Mouse (Mus musculus) forebrain, embryonic 11.5 days (tissue): ENCODE data around the gene Gphn. TPM values are rescaled to one million over a fixed set of nuclear protein-coding genes. Genes with fewer than 3 reads are reported as not detected.
A peak's percentile ranks its signal among the peaks of the same experiment; 100 is the strongest.

Source experiments
- ATAC-seq: fragments of 200-750 bp; cut with Nextera tagmentation; replicated peaks from 2 replicates; pipeline ENCODE4 v1.8.0; 2017; ENCODE audit warnings: moderate TSS enrichment; ENCODE audit not compliant: low FRiP score
- DNase-seq: peaks from one replicate; pipeline ENCODE4 v3.0.0-alpha.2; 2017; ENCODE audit warnings: low spot score
- H3K27ac ChIP-seq: fragments of 300-500 bp; sonication (generic); 2 replicates; pipeline ENCODE4 v1.5.1; 2014; ENCODE audit warnings: low read depth, low read length
- H3K27me3 ChIP-seq: fragments of 300-500 bp; sonication (generic); 2 replicates; pipeline ENCODE4 v1.6.1; 2014; ENCODE audit warnings: mild to moderate bottlenecking, low read length, mixed read lengths; ENCODE audit not compliant: control insufficient read depth, insufficient read depth
- H3K36me3 ChIP-seq: fragments of 300-500 bp; sonication (generic); 2 replicates; pipeline ENCODE4 v1.6.1; 2014; ENCODE audit warnings: mild to moderate bottlenecking, low read length, moderate library complexity, mixed read lengths; ENCODE audit not compliant: control insufficient read depth, insufficient read depth
- H3K4me1 ChIP-seq: fragments of 300-500 bp; sonication (generic); replicated peaks from 2 replicates; pipeline ENCODE4 v1.6.1; 2014; ENCODE audit warnings: low read length, mixed read lengths; ENCODE audit not compliant: control insufficient read depth, insufficient read depth
- H3K4me2 ChIP-seq: fragments of 300-500 bp; sonication (generic); 2 replicates; pipeline ENCODE4 v1.6.1; 2014; ENCODE audit warnings: low read depth, mild to moderate bottlenecking, low read length, moderate library complexity, mixed read lengths; ENCODE audit not compliant: severe bottlenecking
- H3K4me3 ChIP-seq: fragments of 300-500 bp; sonication (generic); 2 replicates; pipeline ENCODE4 v1.5.1; 2014; ENCODE audit warnings: low read depth, low read length
- H3K9ac ChIP-seq: fragments of 300-500 bp; sonication (generic); 2 replicates; pipeline ENCODE4 v1.6.1; 2014; ENCODE audit warnings: low read length
- H3K9me3 ChIP-seq: fragments of 300-500 bp; sonication (generic); 2 replicates; pipeline ENCODE4 v1.6.1; 2016; ENCODE audit warnings: low read length, mixed read lengths; ENCODE audit not compliant: control insufficient read depth
- WGBS: fragments of 180-500 bp; shearing (Covaris S2); extraction: QIAGEN DNeasy Blood & Tissue Kit; methylation state at CpG from one replicate; pipeline ENCODE4 v1.1.7; 2014; 5-methylcytosine and 5-hydroxymethylcytosine counted together
- polyA plus RNA-seq: library from polyadenylated mRNA; unstranded; fragments of >200 nt; fragmentation: Nextera tagmentation; extraction: Ambion mirVana; gene quantifications from 2 replicates; pipeline ENCODE4 v1.2.1, GENCODE M21; 2014

Gene Gphn
- polyA plus RNA-seq, 1 experiment from 2014 or later, result 19.5 TPM

- no peak for ATAC-seq
- no peak overlapping the region for H3K27ac ChIP-seq
- H3K9me3 ChIP-seq, result no peaks in the 10 kb centered on the region
- no peak overlapping the region for H3K4me2 ChIP-seq
- no peaks in the 10 kb centered on the region for H3K36me3 ChIP-seq
- no peak overlapping the region for H3K9ac ChIP-seq
- DNase-seq, result no peak
- H3K4me1 ChIP-seq, result no peaks in the 10 kb centered on the region
- whole genome bisulfite sequencing, result 80% methylated on average over 6 of the region's 6 CpGs
- no peaks in the 10 kb centered on the region for H3K27me3 ChIP-seq
- H3K4me3 ChIP-seq, result no peak overlapping the region
Measured at GRCm38 (mm10) chr12:78215490-78215889, 10.7 kb upstream of the Gphn start.

GRCm38 (mm10) chr12:78219191-78219825 is 6.9 kb upstream of the Gphn start:
- ATAC-seq, result no peak
- 93% methylated on average over 4 of the region's 4 CpGs for WGBS

DNA sequence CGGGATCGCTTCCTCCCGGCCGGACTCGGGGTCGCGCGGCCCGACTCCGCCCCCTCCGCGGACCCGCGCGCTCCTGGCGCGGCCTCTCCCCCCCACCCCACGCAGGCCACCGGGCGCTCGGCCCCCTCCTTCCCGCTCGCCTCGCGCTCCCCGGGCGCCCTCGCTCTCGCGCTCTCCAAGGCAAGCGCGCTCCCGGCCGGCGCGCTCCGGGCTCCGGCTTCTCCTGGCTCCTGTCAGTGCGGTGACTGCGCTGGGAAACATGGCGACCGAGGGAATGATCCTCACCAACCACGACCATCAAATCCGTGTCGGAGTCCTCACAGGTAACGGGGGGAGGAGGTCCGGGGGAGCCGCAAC is 318 bp downstream of the Gphn start:
- H3K4me2 ChIP-seq, result peak overlapping the region; percentile 75
- no peaks in the 10 kb centered on the region for H3K27me3 ChIP-seq
- WGBS, result under 1% methylated on average over 46 of the region's 48 CpGs
- H3K4me1 ChIP-seq, result no peaks in the 10 kb centered on the region; the same call in 1 of the 2 replicates
- no peaks in the 10 kb centered on the region for H3K9me3 ChIP-seq
- H3K27ac ChIP-seq, result peak overlapping the region; percentile 97
- DNase-seq (no peak), ATAC-seq (peak; percentile 89)
- H3K36me3 ChIP-seq, result no peaks in the 10 kb centered on the region
- peak overlapping the region; percentile 74 for H3K9ac ChIP-seq
- H3K4me3 ChIP-seq, result peak overlapping the region; percentile 63

More at GRCm38 (mm10) chr12:78219191-78219825, 6.9 kb upstream of the Gphn start:
- Histone ChIP-seq H3K4me1 (no peaks in the 10 kb centered on the region), H3K36me3 (no peaks in the 10 kb centered on the region), H3K27ac (no peak overlapping the region), H3K9me3 (no peaks in the 10 kb centered on the region), H3K4me3 (no peak overlapping the region), H3K9ac (no peak overlapping the region), H3K27me3 (no peaks in the 10 kb centered on the region), H3K4me2 (no peak overlapping the region)
- DNase-seq, result no peak

GRCm38 (mm10) chr12:78227021-78227932 is 1.1 kb downstream of the Gphn start:
- DNase-seq (peak; percentile 77), ATAC-seq (peak; percentile 53)
- Histone ChIP-seq H3K9ac (peak overlapping the region; percentile 74), H3K27ac (peak overlapping the region; percentile 97), H3K27me3 (no peaks in the 10 kb centered on the region), H3K9me3 (no peaks in the 10 kb centered on the region), H3K4me1 (no peaks in the 10 kb centered on the region; the same call in 1 of the 2 replicates), H3K4me2 (peak overlapping the region; percentile 75), H3K4me3 (peak overlapping the region; percentile 63), H3K36me3 (no peaks in the 10 kb centered on the region)
- WGBS, result under 1% methylated on average over 43 of the region's 57 CpGs

GRCm38 (mm10) chr12:78228139-78228538 is 2.0 kb downstream of the Gphn start:
- Histone ChIP-seq H3K9ac (no peak overlapping the region; the same call in 1 of the 2 replicates), H3K4me2 (peak overlapping the region; percentile 75; the same call in 1 of the 2 replicates), H3K4me3 (peak overlapping the region; percentile 63; the same call in 1 of the 2 replicates), H3K36me3 (no peaks in the 10 kb centered on the region), H3K27ac (no peak overlapping the region), H3K9me3 (no peaks in the 10 kb centered on the region), H3K4me1 (no peaks in the 10 kb centered on the region; the same call in 1 of the 2 replicates), H3K27me3 (no peaks in the 10 kb centered on the region)
- WGBS, result 41% methylated on average over 4 of the region's 4 CpGs
- ATAC-seq, result no peak
- DNase-seq, result no peak

DNA sequence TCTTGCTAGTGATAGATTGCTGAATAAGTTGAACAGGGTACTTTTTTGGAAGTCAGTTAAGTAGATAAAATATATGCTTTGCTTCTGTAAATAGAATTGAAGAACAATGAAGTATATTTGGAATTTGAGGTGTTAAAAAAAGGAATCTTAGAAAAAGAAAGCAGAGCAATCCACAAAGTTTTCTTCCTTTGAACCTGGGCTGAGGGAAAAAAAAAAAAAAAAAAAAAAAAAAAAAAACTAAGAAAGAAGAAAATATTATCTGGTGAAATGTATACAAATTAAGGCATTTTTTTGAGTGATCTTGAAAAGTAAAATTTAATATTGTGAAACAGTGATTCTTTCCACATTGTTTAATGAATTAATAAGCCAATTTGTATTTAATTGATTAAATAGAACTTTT is 6.4 kb downstream of the Gphn start:
- Histone ChIP-seq H3K27me3 (no peaks in the 10 kb centered on the region), H3K9ac (no peak overlapping the region)

GRCm38 (mm10) chr12:78248366-78248765 is 22.2 kb downstream of the Gphn start:
- H3K4me1 ChIP-seq, result no peaks in the 10 kb centered on the region
- H3K36me3 ChIP-seq, result no peaks in the 10 kb centered on the region
- H3K4me3 ChIP-seq, result no peak overlapping the region
- DNase-seq (no peak), ATAC-seq (no peak)
- no peak overlapping the region for H3K4me2 ChIP-seq
- no peak overlapping the region for H3K27ac ChIP-seq
- H3K9ac ChIP-seq, result no peak overlapping the region
- H3K9me3 ChIP-seq, result no peaks in the 10 kb centered on the region
- 66% methylated on average over 1 of the region's 1 CpGs for WGBS
- H3K27me3 ChIP-seq, result no peaks in the 10 kb centered on the region

More for the DNA sequence above, 6.4 kb downstream of the Gphn start:
- Histone ChIP-seq H3K4me2 (no peak overlapping the region), H3K4me3 (no peak overlapping the region), H3K9me3 (no peaks in the 10 kb centered on the region), H3K4me1 (no peaks in the 10 kb centered on the region; the same call in 1 of the 2 replicates), H3K27ac (no peak overlapping the region), H3K36me3 (no peaks in the 10 kb centered on the region)
- ATAC-seq, result no peak
- no peak for DNase-seq

- H3K4me1 ChIP-seq, result no peaks in the 10 kb centered on the region
- ATAC-seq, result no peak
- H3K9ac ChIP-seq, result no peak overlapping the region
- DNase-seq, result no peak
- no peak overlapping the region for H3K4me2 ChIP-seq
- H3K27me3 ChIP-seq, result no peaks in the 10 kb centered on the region
- no peaks in the 10 kb centered on the region for H3K9me3 ChIP-seq
- no peak overlapping the region for H3K4me3 ChIP-seq
- no peak overlapping the region for H3K27ac ChIP-seq
- H3K36me3 ChIP-seq, result no peaks in the 10 kb centered on the region
Measured at GRCm38 (mm10) chr12:78249151-78249550, 23.0 kb downstream of the Gphn start.
